Mouse (Mus musculus) left cerebral cortex, adult 11 months (tissue): ENCODE measurements around the gene Prdm15.

ENCODE experiments used
- DNase-seq: peaks from one replicate; pipeline ENCODE4 v3.0.0; 2022; ENCODE audit warnings: low spot score

Gene Prdm15

GRCm38 (mm10) chr16:97751884-97752283 is 99.8 kb downstream of the Prdm15 start:
- DNase-seq = no peak

- DNase-seq = no peak
Measured at GRCm38 (mm10) chr16:97748421-97748820, 103.2 kb downstream of the Prdm15 start.
